Mouse (Mus musculus) adrenal gland (tissue): Measurements from ENCODE around the gene 4930451I11Rik.

ENCODE experiments used
- intact Hi-C: fragments of 180-260 bp; cut with DNase I; formaldehyde crosslinking; loops from one replicate; pipeline ENCODE4 v1.15.1; 2025

Gene 4930451I11Rik

GRCm38 (mm10) chr7:126800269-126801056 lies 31.0 kb downstream of the 4930451I11Rik start:
- intact Hi-C loops, result no loop called here

- intact Hi-C loops, result loop anchor here (5.0 kb wide), 1 partner anchor 37 kb away; no protein-coding TSS in a partner anchor
Observed at GRCm38 (mm10) chr7:126799468-126800268, 31.8 kb downstream of the 4930451I11Rik start.

- intact Hi-C loops, result loop anchor here (5.0 kb wide), 1 partner anchor 37 kb away; no protein-coding TSS in a partner anchor
Observed at GRCm38 (mm10) chr7:126799050-126799467, 32.4 kb downstream of the 4930451I11Rik start.

- intact Hi-C loops, result loop anchor here (5.0 kb wide), 1 partner anchor 36 kb away; no protein-coding TSS in a partner anchor
Observed at GRCm38 (mm10) chr7:126798127-126799049, 33.1 kb downstream of the 4930451I11Rik start.

- intact Hi-C loops, result loop anchor here (5.0 kb wide), 1 partner anchor 35 kb away; no protein-coding TSS in a partner anchor
Observed at GRCm38 (mm10) chr7:126797411-126798126, 33.9 kb downstream of the 4930451I11Rik start, which contains the start of gene Fam57b. TSS of gene Fam57b (plus strand) at chr7:126797668.

- intact Hi-C loops, result loop anchor here (5.0 kb wide), 1 partner anchor 34 kb away; no protein-coding TSS in a partner anchor
Observed at GRCm38 (mm10) chr7:126796350-126796932, 35.0 kb downstream of the 4930451I11Rik start.

GRCm38 (mm10) chr7:126795387-126796317 lies 35.8 kb downstream of the 4930451I11Rik start:
- intact Hi-C loops, result loop anchor here (5.0 kb wide), 1 partner anchor 33 kb away; no protein-coding TSS in a partner anchor

GRCm38 (mm10) chr7:126794271-126794605 lies 37.2 kb downstream of the 4930451I11Rik start:
- intact Hi-C loops, result no loop called here

- intact Hi-C loops, result no loop called here
Observed at GRCm38 (mm10) chr7:126793456-126794270, 37.8 kb downstream of the 4930451I11Rik start.

- intact Hi-C loops, result no loop called here
Observed at GRCm38 (mm10) chr7:126792721-126793443, 38.6 kb downstream of the 4930451I11Rik start.

GRCm38 (mm10) chr7:126791851-126792720 lies 39.4 kb downstream of the 4930451I11Rik start, which contains the start of gene Ppp4c:
TSS of gene Ppp4c (minus strand) at chr7:126792496.
- intact Hi-C loops, result no loop called here

- intact Hi-C loops, result no loop called here
Observed at GRCm38 (mm10) chr7:126789141-126789540, 42.3 kb downstream of the 4930451I11Rik start.

GRCm38 (mm10) chr7:126786142-126786541 lies 45.3 kb downstream of the 4930451I11Rik start:
- intact Hi-C loops, result no loop called here

GRCm38 (mm10) chr7:126785056-126785455 lies 46.4 kb downstream of the 4930451I11Rik start:
- intact Hi-C loops, result no loop called here

- intact Hi-C loops, result no loop called here
Observed at GRCm38 (mm10) chr7:126784469-126784868, 47.0 kb downstream of the 4930451I11Rik start.

- intact Hi-C loops, result no loop called here
Observed at GRCm38 (mm10) chr7:126782693-126783092, 48.7 kb downstream of the 4930451I11Rik start.
